Mouse (Mus musculus) c-Kit-negative CD71-positive TER-119-positive erythroid progenitor cells, embryonic 14.5 days (primary cell): Measurements from ENCODE around the gene Vsig10l.
A peak's percentile ranks its signal among the peaks of the same experiment; 100 is the strongest.

ENCODE experiments used
- DNase-seq: peaks from one replicate; pipeline ENCODE4 v3.0.0-alpha.2; 2013; ENCODE audit warnings: low read depth, low spot score

Gene Vsig10l

DNA sequence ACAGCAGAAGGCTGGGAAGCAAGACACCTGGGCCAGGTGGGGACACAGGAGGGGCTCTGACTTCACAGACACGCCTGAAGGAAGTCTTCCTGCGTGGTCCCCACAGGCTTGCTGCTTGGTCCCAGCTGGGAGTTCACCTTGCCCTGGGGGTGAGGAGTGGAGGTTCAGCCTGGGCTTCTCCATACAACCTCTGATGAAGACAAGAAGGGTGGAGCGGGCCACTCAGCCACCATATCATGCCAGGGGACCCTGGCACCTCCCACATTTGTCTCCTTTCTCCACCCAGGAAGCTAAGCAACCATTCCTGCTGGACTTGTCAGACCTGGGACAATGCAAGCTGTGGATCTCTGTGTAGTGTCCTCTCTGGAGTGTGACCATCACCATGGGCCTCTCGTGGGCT lies at the start of gene Vsig10l:
Gene Vsig10l, plus strand, starts transcription at position 301 of the 400 bp plus-strand sequence.
- DNase-seq = no peak

- DNase-seq = no peak
Observed at GRCm38 (mm10) chr7:43417298-43417697, 45.7 kb upstream of the Vsig10l start.

DNA sequence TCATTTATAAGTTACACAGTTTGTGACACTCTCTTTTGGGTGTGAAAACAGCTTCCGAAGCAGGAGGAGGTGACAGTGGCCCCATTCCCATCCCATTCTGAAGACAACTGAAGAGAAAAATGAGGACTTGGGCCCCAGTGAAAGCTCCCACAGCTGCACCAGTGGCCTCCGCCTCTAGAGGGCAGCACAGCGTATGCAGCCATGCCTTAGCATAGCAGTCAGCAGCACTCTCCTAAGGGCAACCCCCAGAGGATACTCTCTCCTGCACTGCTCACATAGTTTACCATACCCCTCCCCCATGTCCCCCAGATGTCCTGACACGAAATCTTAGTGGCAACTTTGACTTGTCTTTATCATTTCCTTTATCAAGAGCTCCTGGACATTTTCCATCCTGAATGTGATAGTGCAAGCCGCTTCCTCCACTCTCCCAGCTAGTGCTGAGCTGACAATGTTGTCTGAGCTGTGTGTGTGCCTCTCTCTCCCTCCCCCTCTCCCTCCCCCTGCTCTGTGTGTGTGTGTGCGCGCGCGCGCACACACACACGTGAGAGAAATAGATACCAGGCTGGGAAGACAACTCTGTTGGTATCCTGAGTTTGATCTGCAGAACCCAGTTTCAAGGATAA lies 39.8 kb upstream of the Vsig10l start:
- peak; percentile 15 for DNase-seq

- DNase-seq = no peak
Observed at GRCm38 (mm10) chr7:43423991-43424625, 38.8 kb upstream of the Vsig10l start.

- no peak for DNase-seq
Observed at GRCm38 (mm10) chr7:43427406-43427805, 35.5 kb upstream of the Vsig10l start, which contains the start of gene Lim2. Lim2 (plus strand) TSS chr7:43427670.

GRCm38 (mm10) chr7:43429500-43429899 lies 33.5 kb upstream of the Vsig10l start:
- DNase-seq = no peak

DNA sequence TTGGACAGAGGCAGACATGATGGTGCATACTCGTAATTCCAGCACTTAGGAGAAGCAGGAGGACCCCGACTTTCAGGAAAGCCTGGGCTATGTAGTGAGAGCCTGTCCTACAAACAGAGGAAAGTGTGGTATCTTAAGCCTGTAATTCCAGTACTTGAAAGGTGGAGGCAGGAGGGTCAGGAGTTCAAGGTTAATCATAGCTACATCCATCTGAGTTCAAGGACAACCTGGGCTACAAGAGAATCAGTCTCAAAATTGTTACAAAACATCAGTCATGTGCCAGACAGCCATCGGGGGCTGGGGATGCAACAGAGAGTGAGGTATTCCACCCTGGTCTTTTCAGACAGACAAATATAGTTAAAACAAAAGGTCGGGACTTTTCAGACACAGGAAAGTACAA lies 30.1 kb upstream of the Vsig10l start:
- no peak for DNase-seq

- DNase-seq = no peak
Observed at GRCm38 (mm10) chr7:43434676-43435075, 28.3 kb upstream of the Vsig10l start.

DNA sequence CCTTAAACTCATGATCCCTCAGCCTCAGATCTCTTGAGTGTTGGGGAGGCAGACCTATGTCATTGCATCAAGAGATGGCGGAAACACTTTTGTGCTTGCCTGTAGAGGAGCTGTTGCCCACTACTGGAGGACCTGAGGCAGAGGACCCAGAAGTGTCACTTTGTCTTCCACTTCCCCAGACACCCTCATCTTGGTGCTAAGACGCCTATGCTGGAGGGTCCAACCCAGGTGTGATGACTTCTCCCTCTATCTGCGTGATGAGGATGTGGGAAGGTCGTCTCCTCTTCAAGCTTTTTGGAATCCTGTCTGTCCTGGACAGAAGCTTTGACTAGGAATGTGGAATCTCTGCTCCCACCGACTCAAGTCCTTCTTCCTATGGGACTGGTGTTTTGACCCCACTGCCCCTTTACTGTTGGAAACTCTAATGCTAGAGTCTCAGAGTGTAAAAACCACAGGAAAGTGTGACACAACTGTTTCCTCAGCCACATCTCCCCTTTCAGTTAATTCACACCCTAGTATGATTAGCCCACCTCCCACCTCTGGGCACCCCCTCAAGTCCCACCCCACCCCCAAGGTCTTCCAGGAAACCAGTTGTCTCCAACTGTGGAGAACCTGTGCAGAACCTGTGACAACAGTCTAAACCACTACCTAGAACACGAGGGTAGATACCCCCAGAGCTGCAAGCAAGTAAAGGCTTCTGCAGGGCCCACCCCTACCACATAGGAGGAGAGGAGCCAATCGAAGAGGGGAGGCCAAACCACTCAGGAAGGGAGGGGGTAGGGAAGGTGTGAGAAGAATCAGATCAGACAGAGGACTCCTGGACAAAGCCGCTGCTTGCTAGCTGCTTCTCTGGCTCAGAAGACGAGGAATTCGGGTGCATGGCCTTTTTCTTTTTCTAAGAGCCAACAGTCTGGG lies 26.4 kb upstream of the Vsig10l start, which contains the start of gene Nkg7:
Gene Nkg7, plus strand, starts transcription at position 733 of the 915 bp plus-strand sequence.
- no peak for DNase-seq

DNA sequence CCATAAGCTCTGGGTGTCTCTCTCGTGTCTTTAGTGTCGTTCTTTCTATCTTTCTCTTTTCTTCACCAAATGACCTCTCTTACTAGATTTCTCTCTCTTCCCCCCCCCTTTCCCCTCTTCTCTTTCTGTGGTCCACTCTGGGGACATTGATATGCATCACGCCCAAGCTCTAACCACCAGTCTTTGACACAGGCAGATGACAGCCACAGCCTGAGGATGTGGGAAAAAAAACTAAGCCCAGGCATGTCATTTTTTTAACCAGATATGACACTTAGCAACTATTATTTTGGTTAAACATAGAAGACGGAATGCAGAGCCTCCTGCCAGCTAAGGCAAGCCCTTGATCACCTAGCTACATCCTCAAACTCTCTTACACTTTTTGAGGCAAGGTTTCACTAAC lies 24.3 kb upstream of the Vsig10l start:
- no peak for DNase-seq

GRCm38 (mm10) chr7:43440482-43440881 lies 22.5 kb upstream of the Vsig10l start, which contains the start of gene Cldnd2:
Cldnd2 (plus strand) TSS chr7:43440782.
- DNase-seq = no peak

DNA sequence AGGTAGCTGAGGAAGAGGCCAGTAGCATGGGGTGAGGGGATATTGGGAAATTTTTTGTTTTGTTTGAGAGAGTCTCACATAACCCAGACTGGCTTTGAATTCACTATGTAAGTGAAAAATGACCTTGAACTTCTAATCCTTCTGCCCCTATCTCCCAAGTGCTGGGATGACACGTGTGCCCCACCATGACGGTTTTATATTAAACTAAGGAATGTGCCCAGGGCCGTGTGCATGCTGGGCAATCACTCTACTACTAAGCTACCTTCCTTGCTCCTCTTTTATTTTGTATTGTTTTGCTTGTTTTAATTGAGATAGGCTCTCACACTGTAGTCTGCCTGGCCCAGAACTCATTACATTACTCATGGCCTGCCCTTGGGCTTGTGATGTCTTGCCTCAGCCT lies 21.9 kb upstream of the Vsig10l start:
- no peak for DNase-seq

GRCm38 (mm10) chr7:43442684-43443083 lies 20.3 kb upstream of the Vsig10l start:
- no peak for DNase-seq

- no peak for DNase-seq
Observed at GRCm38 (mm10) chr7:43443126-43443916, 19.6 kb upstream of the Vsig10l start.

DNA sequence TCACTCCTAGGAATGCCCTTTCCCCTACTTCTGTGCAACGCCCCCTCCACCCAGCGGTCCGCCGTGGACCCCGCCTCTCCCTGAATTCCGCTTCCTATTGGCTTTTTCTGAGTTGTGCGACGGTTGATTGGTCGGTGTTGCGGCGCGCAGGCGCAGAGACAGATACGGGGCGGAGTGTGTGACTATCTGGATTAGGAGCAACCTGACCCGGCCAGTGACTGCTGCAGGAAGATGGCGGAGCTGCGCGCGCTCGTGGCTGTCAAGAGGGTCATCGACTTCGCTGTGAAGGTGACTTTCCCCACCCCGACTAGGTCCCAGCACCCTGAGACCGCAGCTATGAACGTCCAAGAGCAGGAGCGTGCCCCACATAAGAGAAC lies 19.0 kb upstream of the Vsig10l start, which contains the start of the genes Etfb and Gm45233:
Gene Etfb, plus strand, starts transcription at position 167 of the 377 bp plus-strand sequence.
Gene Gm45233, plus strand, starts transcription at position 212 of the 377 bp plus-strand sequence.
- peak; percentile 86 for DNase-seq

GRCm38 (mm10) chr7:43447801-43448200 lies 15.2 kb upstream of the Vsig10l start:
- no peak for DNase-seq

GRCm38 (mm10) chr7:43448246-43448645 lies 14.7 kb upstream of the Vsig10l start:
- DNase-seq = no peak

DNA sequence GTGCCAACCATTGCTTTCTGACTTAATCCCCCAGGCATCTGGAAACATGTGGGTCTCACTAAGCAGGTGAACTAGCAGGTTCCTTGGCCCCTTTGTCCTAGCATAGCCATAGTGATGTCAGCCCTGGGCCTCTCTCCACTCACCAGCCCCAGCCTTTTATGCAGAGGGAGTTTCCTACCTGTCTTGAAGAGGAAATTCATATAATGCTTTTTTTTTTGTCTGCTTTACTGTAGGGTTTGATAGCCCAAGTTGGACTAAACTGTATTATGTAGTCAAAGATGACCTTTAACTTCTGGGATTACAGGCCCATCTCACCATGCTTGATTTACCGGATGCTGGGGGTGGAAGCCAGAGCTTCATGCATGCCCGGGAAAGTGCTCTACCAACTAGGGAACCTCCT lies 13.1 kb upstream of the Vsig10l start:
- DNase-seq = no peak

DNA sequence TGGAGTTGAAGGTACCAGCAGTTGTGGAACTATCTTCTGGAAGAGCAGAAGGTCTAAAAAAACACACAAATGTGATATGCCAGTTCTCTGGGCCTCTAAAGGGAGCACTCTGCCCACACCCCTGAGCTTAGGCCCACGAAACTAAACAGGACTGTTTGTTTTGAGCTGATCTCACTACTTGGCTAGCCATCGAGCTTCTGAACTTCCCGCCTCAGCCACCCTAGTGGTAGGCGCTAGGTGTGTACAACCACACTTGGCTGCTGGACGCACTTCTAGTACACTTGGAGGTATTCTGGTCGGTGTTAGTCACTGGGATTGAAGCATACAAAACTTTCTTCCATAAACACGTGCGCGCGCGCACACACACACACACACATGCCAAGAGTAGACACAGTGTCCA lies 11.2 kb upstream of the Vsig10l start:
- no peak for DNase-seq

DNA sequence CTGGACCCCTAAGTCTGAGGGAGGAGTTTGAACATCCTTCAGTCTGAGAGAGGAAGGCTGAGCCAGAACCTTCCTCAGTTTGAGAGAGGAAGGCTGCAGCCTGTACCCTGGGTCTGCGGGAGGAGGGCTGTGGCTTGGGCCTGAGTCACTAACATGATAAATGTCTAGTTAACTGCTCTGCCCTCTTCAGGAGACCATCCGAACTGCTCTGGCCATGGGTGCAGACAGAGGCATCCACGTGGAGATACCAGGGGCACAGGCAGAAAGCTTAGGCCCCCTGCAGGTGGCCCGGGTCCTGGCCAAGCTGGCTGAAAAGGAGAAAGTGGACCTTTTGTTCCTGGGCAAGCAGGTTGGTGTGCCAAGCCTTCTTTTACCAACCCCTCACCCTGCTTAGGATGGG lies 10.3 kb upstream of the Vsig10l start:
- no peak for DNase-seq
